Mouse (Mus musculus) cerebral cortex, adult 2 months (tissue): ENCODE data around the gene Cryzl2.

Experiments used
- WGBS: fragments of 180-500 bp; shearing (Covaris S2); methylation state at CpG from one replicate; pipeline ENCODE4 v1.1.7; 2018; 5-methylcytosine and 5-hydroxymethylcytosine counted together

Cryzl2 gene

DNA sequence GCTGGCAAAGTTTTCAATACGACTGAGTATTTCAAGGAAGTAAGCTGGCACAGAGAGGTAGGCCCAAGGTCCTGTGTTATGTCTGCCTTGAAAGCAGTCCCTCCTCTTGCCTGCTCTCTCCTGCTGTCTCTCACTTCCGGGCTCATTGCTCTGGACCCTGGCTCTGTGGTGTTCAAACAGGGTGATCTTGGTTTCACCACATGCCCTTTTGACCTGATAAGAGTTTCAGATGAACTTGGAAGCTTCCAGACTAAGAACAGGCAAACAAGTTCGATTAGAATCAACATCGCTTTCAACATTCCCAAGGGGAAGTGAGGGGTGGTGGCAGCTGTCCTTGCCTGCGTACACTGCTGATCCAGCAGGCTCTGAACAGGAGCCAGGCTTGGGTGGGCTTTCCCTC, 68.2 kb downstream of the Cryzl2 start:
- WGBS = 62% methylated on average over 5 of the region's 5 CpGs

DNA sequence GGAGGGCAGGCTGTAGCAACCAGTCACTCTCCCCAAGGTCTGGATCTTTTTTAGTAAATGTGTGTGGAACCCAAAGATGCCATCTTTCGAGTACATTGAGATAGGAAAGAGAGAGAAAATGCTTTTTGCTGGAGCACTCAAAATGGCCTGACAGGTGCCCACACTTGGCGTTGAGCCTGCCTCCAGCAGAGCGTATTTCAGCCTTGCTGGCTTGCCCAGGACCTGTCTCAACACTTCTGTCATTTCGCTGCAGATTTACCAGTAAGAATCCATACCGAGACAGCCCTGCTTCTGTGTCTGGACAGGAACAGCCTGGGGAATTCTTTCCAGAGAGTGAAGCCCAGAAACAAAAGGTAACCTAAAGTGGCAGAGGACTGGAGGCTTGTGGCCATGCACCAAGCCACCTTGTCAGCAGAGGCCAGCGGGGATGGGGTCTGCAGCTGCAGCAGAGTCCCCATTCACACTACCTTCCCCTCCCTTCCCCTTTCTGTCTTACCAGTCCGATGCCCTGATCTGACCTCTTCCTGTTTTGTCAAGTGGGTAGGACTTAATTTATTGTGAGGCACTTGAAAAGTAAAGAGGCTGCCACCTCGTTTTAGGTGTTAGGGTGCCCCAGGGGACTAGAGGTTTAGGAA, 74.6 kb downstream of the Cryzl2 start:
- 67% methylated on average over 8 of the region's 8 CpGs for WGBS

DNA sequence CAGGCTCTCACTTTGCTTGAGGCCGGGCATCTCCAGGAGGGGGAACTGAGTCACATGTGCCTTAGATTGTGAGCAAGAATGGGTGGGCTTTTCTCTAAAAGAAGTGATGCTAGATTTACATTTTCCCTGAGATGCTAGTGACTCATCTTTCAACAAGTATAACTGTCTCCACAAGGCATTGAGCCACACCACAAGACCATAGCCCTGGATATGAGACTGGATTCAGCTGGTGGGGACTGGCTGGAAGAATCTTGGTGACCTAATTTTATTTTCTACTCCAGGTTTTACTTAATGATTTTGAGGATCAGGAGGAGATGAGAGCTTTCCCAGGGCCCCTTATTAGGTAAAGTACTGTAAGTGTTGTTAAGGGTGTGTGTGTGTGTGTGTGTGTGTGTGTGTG, 77.2 kb downstream of the Cryzl2 start:
- WGBS = 76% methylated on average over 1 of the region's 1 CpGs

DNA sequence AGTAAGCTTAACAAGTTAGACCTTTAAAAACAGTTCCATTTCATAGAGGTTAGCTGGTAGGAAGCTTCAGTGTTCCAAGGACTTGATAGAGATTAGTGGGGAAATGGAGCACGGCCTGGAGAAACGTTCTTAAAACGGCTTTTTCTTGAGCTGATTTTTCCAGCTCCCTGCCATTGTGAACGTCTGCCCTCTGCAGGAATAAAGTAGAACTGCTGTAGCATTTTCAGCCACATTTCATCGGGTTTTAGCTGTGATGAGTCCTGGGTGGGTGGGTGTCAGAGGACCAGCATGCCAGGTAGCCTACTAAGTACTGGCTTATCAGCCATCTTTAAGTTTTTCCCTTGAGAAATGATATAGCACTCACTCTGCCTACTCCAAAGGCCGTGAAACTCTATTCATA, 78.1 kb downstream of the Cryzl2 start:
- WGBS = 9% methylated on average over 6 of the region's 6 CpGs

DNA sequence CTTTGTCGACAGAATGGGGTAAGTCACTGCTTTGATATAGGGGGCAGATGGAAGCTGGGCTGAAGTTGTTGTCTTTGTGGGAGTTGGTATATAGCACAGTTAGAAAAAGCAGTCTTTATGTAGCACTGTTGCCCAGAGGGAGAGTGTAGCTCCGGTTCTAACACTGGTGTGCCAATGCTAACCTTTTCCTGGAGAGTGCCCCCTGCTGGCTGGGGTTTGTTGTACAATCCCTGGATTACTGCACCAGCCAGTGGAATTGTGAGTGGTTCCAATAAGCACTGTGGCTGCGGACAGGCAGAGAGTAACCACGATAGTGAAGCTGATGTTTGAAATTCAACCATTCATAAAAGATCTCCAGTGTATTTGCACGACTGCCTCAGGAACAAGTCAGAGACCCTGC, 79.3 kb downstream of the Cryzl2 start:
- WGBS = 82% methylated on average over 5 of the region's 5 CpGs
